Mouse (Mus musculus): Measurements from ENCODE around the gene Pou2f2. TPM values are rescaled to one million over a fixed set of nuclear protein-coding genes. Genes with fewer than 3 reads are reported as not detected.
"Not testable (repeated sequence)": the region's sequence is repeated elsewhere in the genome, so short reads cannot be mapped to it uniquely, and the experiment has no call there.

Gene Pou2f2
- polyA plus RNA-seq, 1 experiment from 2014 or later = 24.1 TPM

DNA sequence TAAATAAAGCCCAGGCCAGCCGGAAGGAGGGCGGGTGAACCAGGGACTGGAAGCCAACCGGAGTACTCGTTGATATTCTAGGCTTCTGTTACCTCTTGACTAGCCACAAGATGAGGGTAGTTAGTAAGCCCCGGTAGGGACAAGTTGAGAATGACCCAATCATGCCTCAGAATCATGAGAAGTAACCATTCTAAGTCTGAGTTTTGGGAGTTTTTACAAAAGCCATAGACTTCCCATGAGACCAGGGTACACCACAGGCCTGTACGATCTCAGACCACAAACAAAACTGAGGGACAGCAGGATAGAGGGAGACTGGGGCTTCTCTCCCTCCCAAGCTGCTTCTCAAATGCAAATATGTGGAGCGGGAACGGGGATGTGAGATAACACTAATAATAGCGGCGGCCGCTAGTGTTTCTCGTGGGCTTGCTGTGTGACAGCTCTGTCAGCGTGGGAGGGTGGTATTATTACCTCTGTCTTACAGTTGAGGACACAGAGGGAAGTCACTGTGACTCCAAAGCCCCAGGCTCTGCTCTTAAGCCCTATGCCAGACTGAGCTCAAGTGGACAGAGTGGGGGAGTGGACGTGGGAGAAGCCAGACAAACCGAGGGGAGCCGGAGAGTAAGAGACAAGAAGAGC is 130.1 kb downstream of the Pou2f2 start:
- Histone ChIP-seq H3K27ac (replicated peaks) (no peak overlapping the region), H3K9me3 (replicated peaks) (no peaks in the 10 kb centered on the region), H3K27me3 (replicated peaks) (no peaks in the 10 kb centered on the region), H3K4me3 (replicated peaks) (no peak overlapping the region), H3K4me2 (no peak overlapping the region), H3K36me3 (peaks cover 81% of the 10 kb centered on the region), H3K4me1 (no peaks in the 10 kb centered on the region), H3K9ac (replicated peaks) (no peak overlapping the region)
- WGBS = 84% methylated on average over 16 of the region's 16 CpGs
- no peak for ATAC-seq (ENCODE audit: low FRiP score)

DNA sequence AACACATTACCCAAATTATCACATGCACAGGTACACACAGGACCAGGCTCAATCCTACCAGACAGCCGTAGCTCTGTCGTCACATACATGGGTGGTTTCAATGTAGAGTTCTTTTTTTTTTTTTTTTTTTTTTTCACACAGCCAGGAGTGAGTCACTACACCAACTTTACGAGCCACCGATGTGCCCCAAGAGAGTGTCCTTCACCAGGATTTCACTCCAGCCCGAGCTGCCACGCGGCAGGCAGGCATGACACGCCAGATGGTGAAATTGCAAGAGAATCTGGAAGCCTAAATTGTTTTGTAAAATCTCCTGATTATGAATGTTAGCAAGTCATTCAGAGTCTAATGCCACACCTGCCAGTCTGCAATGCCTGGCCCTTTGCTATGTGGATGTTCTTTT is 132.2 kb downstream of the Pou2f2 start:
- Histone ChIP-seq H3K9ac (replicated peaks) (no peak overlapping the region), H3K9me3 (replicated peaks) (no peaks in the 10 kb centered on the region), H3K4me3 (replicated peaks) (no peak overlapping the region), H3K4me1 (no peaks in the 10 kb centered on the region), H3K4me2 (no peak overlapping the region), H3K27ac (replicated peaks) (no peak overlapping the region; the same call in 1 of the 2 replicates), H3K36me3 (peaks cover 85% of the 10 kb centered on the region), H3K27me3 (replicated peaks) (no peaks in the 10 kb centered on the region)
- WGBS = 74% methylated on average over 8 of the region's 8 CpGs
- no peak for ATAC-seq (ENCODE audit: low FRiP score)

DNA sequence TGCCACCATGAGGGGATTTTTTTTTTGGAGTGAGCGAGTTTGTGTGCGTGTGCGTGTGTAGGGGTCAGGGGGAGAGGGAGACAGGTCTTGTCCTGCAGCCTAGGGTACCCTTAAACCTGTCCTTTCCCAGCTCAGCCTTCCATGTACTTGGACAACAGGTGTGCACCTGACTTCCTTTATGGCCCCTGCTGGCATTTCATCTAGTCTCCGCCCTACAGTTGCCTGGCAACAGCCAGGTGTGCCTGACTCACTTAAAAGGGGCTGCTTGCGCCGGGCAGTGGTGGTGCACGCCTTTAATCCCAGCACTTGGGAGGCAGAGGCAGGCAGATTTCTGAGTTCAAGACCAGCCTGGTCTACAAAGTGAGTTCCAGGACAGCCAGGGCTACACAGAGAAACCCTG is 134.9 kb downstream of the Pou2f2 start:
- peaks cover 93% of the 10 kb centered on the region for H3K36me3 ChIP-seq
- not testable (repeated sequence) for H3K9me3 ChIP-seq (replicated peaks); H3K4me2 ChIP-seq; H3K27ac ChIP-seq (replicated peaks); ATAC-seq (ENCODE audit: low FRiP score); H3K4me3 ChIP-seq (replicated peaks); H3K9ac ChIP-seq (replicated peaks); H3K4me1 ChIP-seq; H3K27me3 ChIP-seq (replicated peaks)
- WGBS = 96% methylated on average over 7 of the region's 7 CpGs

DNA sequence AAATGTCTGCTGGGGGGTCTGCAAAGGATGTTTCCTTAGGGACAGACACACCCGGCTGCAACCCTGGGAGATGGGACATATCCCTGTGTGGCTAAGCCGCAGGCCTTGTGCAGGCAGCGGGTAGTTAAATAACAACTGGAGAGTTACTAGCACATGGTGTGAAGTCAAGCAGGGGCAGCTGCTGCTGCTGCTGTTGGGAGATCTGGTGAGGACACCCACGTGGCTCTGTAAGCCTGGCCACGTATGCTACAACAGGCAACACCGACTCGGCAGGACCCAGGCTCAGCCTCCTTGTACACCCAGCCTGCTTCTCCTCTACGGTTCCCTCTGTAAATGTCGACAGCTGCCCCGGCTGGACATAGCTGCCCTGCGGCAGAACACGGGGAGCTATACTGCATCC is 137.6 kb downstream of the Pou2f2 start:
- no peak for ATAC-seq (ENCODE audit: low FRiP score)
- Histone ChIP-seq H3K4me1 (no peaks in the 10 kb centered on the region), H3K36me3 (peaks cover 89% of the 10 kb centered on the region), H3K27me3 (replicated peaks) (no peaks in the 10 kb centered on the region), H3K4me3 (replicated peaks) (no peak overlapping the region), H3K9me3 (replicated peaks) (no peaks in the 10 kb centered on the region), H3K27ac (replicated peaks) (no peak overlapping the region), H3K9ac (replicated peaks) (no peak overlapping the region), H3K4me2 (no peak overlapping the region)
- WGBS = 94% methylated on average over 12 of the region's 12 CpGs

Small RNA genes lying within 50 kb of the gene (microRNA-seq; reads per million reads assigned to microRNA genes)
- gene Mir6537 (not detected), gene Mir7048 (not detected)

Other genes starting within 250 kb of the Pou2f2 start
- gene Gm4881, start 235.2 kb downstream of the Pou2f2 start, polyA plus RNA-seq (2015; fragmentation: Nextera tagmentation; extraction: Ambion mirVana) = 0.98 and 2.0 TPM in 2 replicates
- gene Rabac1, start 207.0 kb downstream of the Pou2f2 start, polyA plus RNA-seq (2015; fragmentation: Nextera tagmentation; extraction: Ambion mirVana) = 297 and 336 TPM in 2 replicates
- gene Atp1a3, start 173.8 kb downstream of the Pou2f2 start, polyA plus RNA-seq (2015; fragmentation: Nextera tagmentation; extraction: Ambion mirVana) = 538 and 586 TPM in 2 replicates
- gene Grik5, start 107.4 kb downstream of the Pou2f2 start, polyA plus RNA-seq (2015; fragmentation: Nextera tagmentation; extraction: Ambion mirVana) = 14.9 and 17.8 TPM in 2 replicates
- 31.6 TPM in 2 replicates for gene Zfp574, start 107.2 kb downstream of the Pou2f2 start, polyA plus RNA-seq (2015; fragmentation: Nextera tagmentation; extraction: Ambion mirVana)
- gene Dedd2, start 40.9 kb upstream of the Pou2f2 start, polyA plus RNA-seq (2015; fragmentation: Nextera tagmentation; extraction: Ambion mirVana) = 16.7 and 17.7 TPM in 2 replicates
- gene Zfp526, start 41.7 kb upstream of the Pou2f2 start, polyA plus RNA-seq (2015; fragmentation: Nextera tagmentation; extraction: Ambion mirVana) = 1.7 and 2.3 TPM in 2 replicates
- 16.0 and 16.3 TPM in 2 replicates for gene Gsk3a, start 58.1 kb upstream of the Pou2f2 start, polyA plus RNA-seq (2015; fragmentation: Nextera tagmentation; extraction: Ambion mirVana)
- 3.7 and 6.5 TPM in 2 replicates for gene Erf, start 71.0 kb upstream of the Pou2f2 start, polyA plus RNA-seq (2015; fragmentation: Nextera tagmentation; extraction: Ambion mirVana)
- 33.3 and 37.2 TPM in 2 replicates for gene Cic, start 88.0 kb upstream of the Pou2f2 start, polyA plus RNA-seq (2015; fragmentation: Nextera tagmentation; extraction: Ambion mirVana)
- gene Pafah1b3, start 118.3 kb upstream of the Pou2f2 start, polyA plus RNA-seq (2015; fragmentation: Nextera tagmentation; extraction: Ambion mirVana) = 458 and 569 TPM in 2 replicates
- gene Prr19, start 121.7 kb upstream of the Pou2f2 start, polyA plus RNA-seq (2015; fragmentation: Nextera tagmentation; extraction: Ambion mirVana) = 3.0 and 3.5 TPM in 2 replicates
- gene Tmem145, start 126.4 kb upstream of the Pou2f2 start, polyA plus RNA-seq (2015; fragmentation: Nextera tagmentation; extraction: Ambion mirVana) = 73.5 and 98.1 TPM in 2 replicates
- 19.3 and 22.7 TPM in 2 replicates for gene Megf8, start 137.4 kb upstream of the Pou2f2 start, polyA plus RNA-seq (2015; fragmentation: Nextera tagmentation; extraction: Ambion mirVana)
- gene Cnfn, start 190.0 kb upstream of the Pou2f2 start, polyA plus RNA-seq (2015; fragmentation: Nextera tagmentation; extraction: Ambion mirVana) = 0.54 and 2.3 TPM in 2 replicates
- 12.1 and 12.5 TPM in 2 replicates for gene Lipe, start 219.0 kb upstream of the Pou2f2 start, polyA plus RNA-seq (2015; fragmentation: Nextera tagmentation; extraction: Ambion mirVana)
- gene Cxcl17, start 233.2 kb upstream of the Pou2f2 start, polyA plus RNA-seq (2015; fragmentation: Nextera tagmentation; extraction: Ambion mirVana) = 1.3 and 1.6 TPM in 2 replicates

All from neural tube, embryonic 15.5 days (tissue).